Mouse (Mus musculus): ENCODE measurements around the gene Polr2f. TPM values are rescaled to one million over a fixed set of nuclear protein-coding genes. Genes with fewer than 3 reads are reported as not detected.

Gene Polr2f
- total and polyA plus RNA-seq, 2 experiments from 2014 or later = 50.2 to 271 TPM

DNA sequence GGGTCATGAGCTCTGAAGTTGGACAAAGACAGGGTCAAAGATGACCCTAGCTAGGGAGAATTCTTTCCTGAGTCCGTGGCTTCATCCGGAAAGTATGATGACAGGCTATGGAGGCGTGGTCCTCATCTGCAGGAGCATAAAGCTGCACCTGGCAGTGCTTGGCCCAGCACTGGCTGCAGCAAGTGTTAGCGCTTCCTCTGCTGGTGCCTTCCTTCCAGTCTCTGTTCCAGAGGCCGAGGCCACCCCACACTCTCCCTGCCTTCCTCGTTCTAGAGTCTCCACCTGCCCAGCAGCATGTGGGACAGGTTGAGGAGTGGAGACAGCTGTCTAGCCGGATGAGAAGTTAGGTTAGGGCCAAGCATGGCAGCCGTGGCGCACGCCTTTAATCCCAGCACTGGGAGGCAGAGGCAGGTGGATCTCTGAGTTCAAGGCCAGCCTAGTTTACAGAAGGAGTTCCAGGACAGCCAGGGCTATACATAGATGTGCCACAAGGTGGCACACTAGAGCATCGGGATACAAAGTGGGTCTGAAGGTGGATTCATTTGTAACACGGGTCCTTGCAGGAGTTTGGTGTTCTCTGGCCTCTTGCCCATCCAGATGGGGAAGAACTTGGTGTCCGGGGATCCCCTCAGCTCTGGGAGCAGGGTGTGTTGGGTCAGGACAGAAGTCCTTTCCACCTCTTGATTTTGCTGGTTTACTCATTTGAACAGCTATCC, 14.4 kb upstream of the Polr2f start:
- H3K36me3 ChIP-seq (replicated peaks; ENCODE audit: control insufficient read depth, insufficient read depth, low read length) = peaks cover 86% of the 10 kb centered on the region
- WGBS = 75% methylated on average over 13 of the region's 13 CpGs
- DNase-seq (ENCODE audit: low spot score) = no peak

DNA sequence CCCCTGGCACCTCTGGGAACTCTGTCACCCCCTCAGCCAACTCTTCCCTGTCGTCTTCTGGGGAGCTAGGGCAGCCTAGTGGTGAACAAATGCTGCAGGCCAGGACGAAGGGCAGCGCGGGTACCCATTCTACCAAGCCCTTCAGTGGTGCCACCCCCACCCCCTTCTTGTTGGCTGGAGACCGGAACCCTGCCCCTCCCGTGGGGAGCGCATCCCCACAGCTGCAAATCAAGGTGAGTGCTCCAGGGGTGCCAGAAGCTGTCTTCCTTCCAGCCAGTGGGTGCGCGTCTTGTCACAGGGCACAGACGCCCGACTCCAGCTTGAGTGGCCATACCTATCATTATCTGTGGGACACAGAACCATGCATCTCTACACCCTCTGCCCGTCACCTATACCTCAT, 13.7 kb upstream of the Polr2f start:
- no peak overlapping the region for H3K4me3 ChIP-seq (ENCODE audit: low read depth, low read length)
- no peak for TF ChIP-seq CTCF (IDR thresholded peaks at IDR 0.05; ENCODE audit: low read depth)
- no peak for TF ChIP-seq EP300 (IDR thresholded peaks at IDR 0.05; ENCODE audit: low read depth)
- no peaks in the 10 kb centered on the region for H3K27me3 ChIP-seq (ENCODE audit: control insufficient read depth, insufficient read depth, low read length)
- H3K4me1 ChIP-seq (ENCODE audit: control insufficient read depth, insufficient read depth) = peaks cover 45% of the 10 kb centered on the region
- H3K4me2 ChIP-seq (ENCODE audit: low read depth, low read length) = no peak overlapping the region
- H3K36me3 ChIP-seq (replicated peaks; ENCODE audit: control insufficient read depth, insufficient read depth, low read length) = peaks cover 84% of the 10 kb centered on the region
- no peak for ATAC-seq (ENCODE audit: insufficient read depth, low read depth)
- DNase-seq (ENCODE audit: low spot score) = no peak
- no peak overlapping the region for H3K9ac ChIP-seq (replicated peaks; ENCODE audit: low read depth, low read length)
- H3K9me3 ChIP-seq (replicated peaks; ENCODE audit: control insufficient read depth, low read length) = no peaks in the 10 kb centered on the region
- peak overlapping the region; percentile 9; the same call in 1 of the 2 replicates for H3K27ac ChIP-seq (ENCODE audit: low read depth)
- WGBS = 92% methylated on average over 12 of the region's 12 CpGs

More for the DNA sequence above, 14.4 kb upstream of the Polr2f start:
- Histone ChIP-seq H3K4me2 (ENCODE audit: low read depth, low read length) (no peak overlapping the region), H3K27ac (ENCODE audit: low read depth) (peak overlapping the region; percentile 9; the same call in 1 of the 2 replicates), H3K27me3 (ENCODE audit: control insufficient read depth, insufficient read depth, low read length) (no peaks in the 10 kb centered on the region), H3K4me1 (ENCODE audit: control insufficient read depth, insufficient read depth) (peaks cover 42% of the 10 kb centered on the region), H3K4me3 (ENCODE audit: low read depth, low read length) (no peak overlapping the region), H3K9me3 (replicated peaks; ENCODE audit: control insufficient read depth, low read length) (no peaks in the 10 kb centered on the region), H3K9ac (replicated peaks; ENCODE audit: low read depth, low read length) (peak overlapping the region; percentile 18; the same call in 1 of the 2 replicates)
- TF ChIP-seq CTCF (IDR thresholded peaks at IDR 0.05; ENCODE audit: low read depth) (peak; percentile 70), EP300 (IDR thresholded peaks at IDR 0.05; ENCODE audit: low read depth) (no peak)
- ATAC-seq (ENCODE audit: insufficient read depth, low read depth) = no peak

DNA sequence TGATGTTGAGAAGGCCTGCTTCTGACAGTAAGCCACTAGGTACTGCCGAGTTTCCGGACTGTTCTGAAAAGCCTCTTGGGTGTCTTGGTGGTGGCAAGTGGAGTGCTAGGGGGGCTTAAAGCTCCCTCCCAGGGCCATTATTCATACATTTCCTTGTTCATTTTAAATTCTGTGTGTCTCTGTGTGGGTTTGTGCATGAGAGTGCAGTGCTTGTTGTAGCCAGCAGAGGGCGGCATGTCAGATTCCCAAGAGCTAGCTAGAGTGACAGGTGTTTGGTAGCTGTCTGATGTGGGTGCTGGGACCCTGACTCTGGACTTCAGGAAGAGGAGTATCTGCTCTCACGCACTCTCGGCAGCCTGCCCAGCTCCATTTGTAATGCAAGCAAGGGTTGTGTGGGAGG, 12.6 kb upstream of the Polr2f start:
- H3K36me3 ChIP-seq (replicated peaks; ENCODE audit: control insufficient read depth, insufficient read depth, low read length) = peaks cover 84% of the 10 kb centered on the region
- no peak for ATAC-seq (ENCODE audit: insufficient read depth, low read depth)
- TF ChIP-seq EP300 (IDR thresholded peaks at IDR 0.05; ENCODE audit: low read depth) = no peak
- TF ChIP-seq CTCF (IDR thresholded peaks at IDR 0.05; ENCODE audit: low read depth) = peak; percentile 44

DNA sequence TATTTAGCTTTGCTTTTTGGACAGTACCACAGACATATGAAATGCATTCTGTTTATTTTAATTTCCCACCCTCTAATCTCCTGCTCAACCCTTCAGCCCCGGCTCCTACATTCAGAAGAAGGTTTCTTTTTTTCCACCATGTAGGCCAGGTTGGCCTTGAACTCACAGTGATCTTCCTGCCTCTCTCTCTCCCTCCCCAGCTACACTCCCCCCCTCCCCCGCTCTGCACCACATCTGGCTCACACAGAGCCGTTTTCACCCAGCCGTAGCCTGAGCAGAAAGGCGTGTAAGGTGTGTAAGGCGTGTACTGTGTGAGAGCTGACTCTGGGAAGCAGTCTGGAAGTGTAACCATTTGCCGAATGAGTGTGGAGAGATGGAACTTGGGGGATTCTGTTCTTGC, 11.5 kb upstream of the Polr2f start:
- peaks cover 94% of the 10 kb centered on the region for H3K36me3 ChIP-seq (replicated peaks; ENCODE audit: control insufficient read depth, insufficient read depth, low read length)
- H3K27me3 ChIP-seq (ENCODE audit: control insufficient read depth, insufficient read depth, low read length) = no peaks in the 10 kb centered on the region
- no peak overlapping the region for H3K4me2 ChIP-seq (ENCODE audit: low read depth, low read length)
- no peaks in the 10 kb centered on the region for H3K9me3 ChIP-seq (replicated peaks; ENCODE audit: control insufficient read depth, low read length)
- DNase-seq (ENCODE audit: low spot score) = no peak
- no peak for ATAC-seq (ENCODE audit: insufficient read depth, low read depth)
- 78% methylated on average over 7 of the region's 7 CpGs for WGBS
- no peak overlapping the region for H3K4me3 ChIP-seq (ENCODE audit: low read depth, low read length)
- peaks cover 27% of the 10 kb centered on the region for H3K4me1 ChIP-seq (ENCODE audit: control insufficient read depth, insufficient read depth)
- H3K9ac ChIP-seq (replicated peaks; ENCODE audit: low read depth, low read length) = no peak overlapping the region
- peak overlapping the region; percentile 84 for H3K27ac ChIP-seq (ENCODE audit: low read depth)
- TF ChIP-seq EP300 (IDR thresholded peaks at IDR 0.05; ENCODE audit: low read depth) (no peak), CTCF (IDR thresholded peaks at IDR 0.05; ENCODE audit: low read depth) (no peak)

More for the DNA sequence above, 12.6 kb upstream of the Polr2f start:
- Histone ChIP-seq H3K9me3 (replicated peaks; ENCODE audit: control insufficient read depth, low read length) (no peaks in the 10 kb centered on the region), H3K27me3 (ENCODE audit: control insufficient read depth, insufficient read depth, low read length) (no peaks in the 10 kb centered on the region), H3K9ac (replicated peaks; ENCODE audit: low read depth, low read length) (no peak overlapping the region), H3K4me3 (ENCODE audit: low read depth, low read length) (no peak overlapping the region), H3K27ac (ENCODE audit: low read depth) (no peak overlapping the region), H3K4me1 (ENCODE audit: control insufficient read depth, insufficient read depth) (peaks cover 35% of the 10 kb centered on the region), H3K4me2 (ENCODE audit: low read depth, low read length) (no peak overlapping the region)
- WGBS = 94% methylated on average over 5 of the region's 5 CpGs
- DNase-seq (ENCODE audit: low spot score) = no peak

DNA sequence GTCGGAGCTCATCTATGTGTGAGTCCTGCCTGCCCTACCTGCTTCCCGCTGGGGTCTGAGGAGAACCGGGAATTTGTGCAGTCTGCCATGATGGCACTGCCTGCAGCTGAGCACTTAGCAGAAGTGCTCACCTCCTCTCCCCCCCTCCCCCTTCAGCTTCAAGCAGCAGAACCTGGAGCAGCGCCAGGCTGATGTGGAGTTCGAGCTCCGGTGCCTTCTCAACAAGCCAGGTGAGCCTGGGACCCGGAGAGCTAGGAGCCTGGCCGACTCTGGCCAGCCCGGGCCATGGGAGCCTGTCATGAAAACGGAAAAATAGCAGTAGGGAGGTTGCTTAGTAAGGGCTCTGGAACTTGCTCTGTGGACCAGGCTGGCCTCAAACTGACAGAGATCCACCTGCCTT, 10.0 kb upstream of the Polr2f start:
- Histone ChIP-seq H3K4me3 (ENCODE audit: low read depth, low read length) (no peak overlapping the region), H3K9me3 (replicated peaks; ENCODE audit: control insufficient read depth, low read length) (no peaks in the 10 kb centered on the region), H3K4me2 (ENCODE audit: low read depth, low read length) (no peak overlapping the region), H3K36me3 (replicated peaks; ENCODE audit: control insufficient read depth, insufficient read depth, low read length) (peaks cover 80% of the 10 kb centered on the region), H3K4me1 (ENCODE audit: control insufficient read depth, insufficient read depth) (peaks cover 19% of the 10 kb centered on the region), H3K9ac (replicated peaks; ENCODE audit: low read depth, low read length) (peak overlapping the region; percentile 24), H3K27ac (ENCODE audit: low read depth) (peak overlapping the region; percentile 84), H3K27me3 (ENCODE audit: control insufficient read depth, insufficient read depth, low read length) (no peaks in the 10 kb centered on the region)
- ATAC-seq (ENCODE audit: insufficient read depth, low read depth) = no peak
- WGBS = 55% methylated on average over 10 of the region's 10 CpGs
- peak; percentile 3 for DNase-seq (ENCODE audit: low spot score)
- TF ChIP-seq CTCF (IDR thresholded peaks at IDR 0.05; ENCODE audit: low read depth) = no peak
- TF ChIP-seq EP300 (IDR thresholded peaks at IDR 0.05; ENCODE audit: low read depth) = no peak
